Mouse (Mus musculus): ENCODE results near the gene Knop1.

Gene Knop1

DNA sequence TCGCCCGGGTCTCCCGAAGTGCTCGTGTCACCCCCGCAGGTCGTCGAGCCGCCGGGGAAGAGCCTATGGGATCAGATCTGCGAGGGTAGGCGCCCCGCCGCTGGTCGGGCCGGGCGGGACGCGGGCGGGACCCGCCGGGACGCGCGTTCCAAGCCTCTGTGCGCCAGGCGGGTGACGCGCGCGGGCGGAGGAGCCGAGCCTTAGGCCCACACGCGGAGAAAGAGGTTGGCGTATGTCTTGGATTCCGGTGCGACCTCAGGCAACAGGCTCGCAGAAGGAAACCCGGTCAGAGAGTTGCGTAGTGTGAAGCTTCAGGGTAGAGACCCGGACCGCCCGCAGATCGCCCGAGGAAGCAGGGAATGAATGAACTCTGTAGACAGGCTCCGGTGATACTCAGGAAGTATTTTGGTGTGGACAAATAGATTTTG lies at the start of gene Knop1:
TSS of gene Knop1 (minus strand) at position 378 of the 428 bp plus-strand sequence.
- no peak for DNase-seq

DNA sequence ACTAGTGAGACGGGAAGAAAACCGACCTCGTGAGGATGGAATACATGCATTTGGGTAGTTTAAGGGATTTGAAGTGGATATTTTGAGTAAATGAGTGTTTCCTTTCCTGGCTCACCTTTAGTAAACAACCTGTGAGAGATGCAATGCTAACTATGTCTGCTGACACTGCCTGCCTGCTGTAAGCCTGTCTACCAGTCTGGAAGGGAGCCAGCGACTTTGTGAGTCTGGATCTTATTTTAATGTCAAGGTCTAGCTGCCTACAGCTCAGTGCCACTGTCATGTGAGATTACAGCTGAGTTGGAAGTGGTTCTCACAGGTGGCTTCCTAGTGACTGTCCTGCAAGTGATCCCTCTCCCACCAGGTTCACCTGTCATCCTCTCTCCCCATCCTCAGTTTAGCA lies 48.5 kb upstream of the Knop1 start:
- no peak for DNase-seq

DNA sequence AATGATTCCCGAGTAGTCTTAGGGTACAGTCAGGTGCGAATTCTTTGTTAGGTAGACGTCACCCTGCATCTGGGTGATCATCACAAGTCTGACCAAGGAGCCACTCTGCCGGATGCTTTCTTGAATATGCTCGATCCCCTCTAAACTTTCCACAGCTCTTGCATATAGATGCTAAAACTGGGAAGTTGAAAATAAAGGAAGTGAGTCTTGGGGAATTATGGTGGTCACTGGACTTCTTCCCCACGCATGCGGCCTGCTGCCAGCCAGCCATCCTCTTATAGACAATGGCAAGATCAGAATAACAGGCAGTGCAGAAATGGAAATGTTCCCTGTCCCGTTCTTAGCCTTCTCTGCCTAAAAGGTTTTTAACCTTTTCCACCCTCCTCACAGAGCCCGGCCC lies 47.8 kb upstream of the Knop1 start:
- DNase-seq: no peak

DNA sequence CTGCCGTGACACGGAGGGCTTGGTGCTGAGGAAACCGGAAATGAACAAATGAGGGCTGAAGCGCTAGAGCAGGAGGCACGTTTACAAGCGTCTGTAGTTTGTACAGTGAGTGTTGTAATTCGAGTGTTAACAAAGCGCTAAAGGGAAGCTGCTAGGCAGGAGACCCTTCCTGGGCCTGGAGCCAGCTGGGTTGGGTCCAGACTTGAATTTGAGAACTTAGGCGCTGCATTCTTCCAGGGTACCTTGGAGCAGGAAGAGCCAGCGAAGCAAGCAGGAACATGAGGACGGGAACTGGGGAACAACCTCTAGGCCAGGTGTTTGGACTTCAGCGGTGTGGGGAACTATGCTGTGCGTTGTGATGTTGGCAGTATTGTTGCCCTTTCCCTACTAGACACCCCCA lies 46.9 kb upstream of the Knop1 start:
- DNase-seq: no peak

DNA sequence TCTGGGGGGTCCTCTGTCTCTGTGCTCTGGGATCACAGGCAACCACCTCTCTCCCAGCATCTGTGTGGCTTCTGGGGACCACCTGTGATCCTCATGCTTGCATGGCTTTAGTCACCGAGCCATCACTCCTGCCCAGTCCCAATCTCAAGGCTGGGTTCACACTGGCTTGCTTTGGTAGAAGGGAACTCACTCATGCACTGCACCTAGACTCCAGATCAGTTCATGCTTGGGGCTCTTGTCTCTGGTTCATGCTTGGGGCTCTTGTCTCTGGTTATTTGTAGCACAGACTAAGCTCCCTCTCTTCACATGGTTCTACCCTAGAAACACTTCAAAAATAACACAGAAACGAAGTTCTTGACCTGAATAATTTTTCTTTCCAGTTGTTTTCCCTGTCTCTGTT lies 44.0 kb upstream of the Knop1 start:
- no peak for DNase-seq

DNA sequence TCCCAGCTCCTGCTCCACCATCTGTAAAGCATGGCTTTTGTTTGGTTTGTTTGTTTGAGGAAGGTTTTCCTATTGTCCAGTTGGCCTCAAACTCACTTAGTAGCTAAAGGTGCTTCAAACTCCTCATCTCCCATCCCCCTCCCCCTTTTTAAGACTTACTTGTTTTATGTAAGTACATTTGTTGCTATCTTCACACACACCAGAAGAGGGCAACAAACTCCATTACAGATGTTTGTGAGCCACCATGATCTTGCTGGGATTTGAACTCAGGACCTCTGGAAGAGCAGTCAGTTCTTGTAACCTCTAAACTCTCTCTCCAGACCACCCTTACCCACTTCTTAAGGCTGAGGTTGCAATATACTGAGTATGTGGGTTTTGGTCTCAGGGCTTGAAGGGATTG lies 42.0 kb upstream of the Knop1 start:
- DNase-seq: no peak

DNA sequence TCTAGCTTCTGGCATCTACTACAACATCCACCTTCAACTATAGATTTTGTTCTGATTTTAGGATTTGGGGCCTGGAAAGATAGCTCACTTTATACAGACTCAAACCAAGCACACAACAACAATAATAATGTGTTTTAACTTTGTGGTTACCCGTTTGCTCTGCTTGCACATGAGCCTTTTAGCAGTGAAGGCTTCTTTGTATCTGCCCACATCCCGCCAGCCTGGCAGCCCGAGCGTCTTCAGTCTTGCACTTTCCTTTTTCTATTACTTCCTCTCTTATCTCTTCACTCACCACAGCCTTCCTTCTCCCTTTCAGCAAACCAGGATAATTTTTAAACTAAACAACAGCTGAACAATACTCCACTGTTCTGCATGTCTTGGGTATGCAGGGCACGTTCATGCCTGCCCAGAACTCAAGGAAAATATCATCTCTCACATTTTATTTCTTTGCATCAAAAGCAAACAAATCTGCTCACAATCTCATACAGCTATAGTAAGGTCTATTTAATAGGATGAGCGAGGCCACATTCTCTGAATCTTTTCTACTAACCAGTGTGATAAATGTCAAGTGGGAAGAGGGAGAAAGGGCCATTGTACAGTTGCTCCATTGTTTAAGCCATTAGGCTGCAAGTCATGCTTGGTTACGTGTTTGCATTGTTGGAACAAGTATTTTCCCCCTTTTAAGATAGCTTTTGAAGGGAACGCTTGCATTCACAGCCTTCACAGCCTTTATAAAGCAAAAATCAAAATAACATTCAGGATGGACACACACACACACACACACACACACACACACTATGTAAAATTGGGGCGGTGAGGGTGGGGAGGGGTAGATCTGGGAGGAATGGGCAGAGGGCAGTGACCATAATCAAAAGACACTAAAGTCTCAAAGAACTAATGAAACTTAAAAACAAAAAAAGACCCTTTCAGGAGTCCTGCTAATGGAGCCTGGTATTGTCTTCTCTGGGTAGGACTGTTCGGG lies 39.7 kb upstream of the Knop1 start:
- DNase-seq: no peak

DNA sequence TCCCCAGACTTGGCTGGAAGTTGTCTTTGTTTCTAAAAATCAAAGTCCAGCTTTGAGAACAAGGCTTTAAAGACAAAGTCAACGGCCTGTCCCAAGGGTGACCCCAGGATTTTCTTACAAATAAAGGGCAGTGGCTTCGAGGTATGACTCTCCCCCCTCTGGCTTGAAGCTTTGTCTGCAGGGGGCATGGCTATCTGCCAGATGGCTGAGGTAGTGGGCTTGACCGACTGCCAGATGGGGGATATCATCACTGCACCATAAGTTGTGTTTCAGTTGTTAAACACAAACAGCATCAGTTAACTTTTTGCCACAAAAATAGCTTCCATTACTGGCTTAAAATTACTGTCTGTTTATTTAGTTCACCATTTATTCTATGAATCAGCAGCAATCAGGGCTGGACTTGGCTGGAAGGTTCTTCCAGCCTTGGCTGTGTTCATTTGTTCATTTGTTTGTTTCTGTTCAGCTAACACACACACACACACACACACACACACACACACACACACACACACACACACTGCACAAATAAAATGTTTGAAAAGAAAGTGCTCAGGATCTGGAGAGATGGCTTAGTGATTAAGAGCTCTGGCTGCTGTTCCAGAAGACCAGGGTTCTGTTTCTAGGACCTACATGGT lies 33.1 kb upstream of the Knop1 start:
- no peak for DNase-seq

DNA sequence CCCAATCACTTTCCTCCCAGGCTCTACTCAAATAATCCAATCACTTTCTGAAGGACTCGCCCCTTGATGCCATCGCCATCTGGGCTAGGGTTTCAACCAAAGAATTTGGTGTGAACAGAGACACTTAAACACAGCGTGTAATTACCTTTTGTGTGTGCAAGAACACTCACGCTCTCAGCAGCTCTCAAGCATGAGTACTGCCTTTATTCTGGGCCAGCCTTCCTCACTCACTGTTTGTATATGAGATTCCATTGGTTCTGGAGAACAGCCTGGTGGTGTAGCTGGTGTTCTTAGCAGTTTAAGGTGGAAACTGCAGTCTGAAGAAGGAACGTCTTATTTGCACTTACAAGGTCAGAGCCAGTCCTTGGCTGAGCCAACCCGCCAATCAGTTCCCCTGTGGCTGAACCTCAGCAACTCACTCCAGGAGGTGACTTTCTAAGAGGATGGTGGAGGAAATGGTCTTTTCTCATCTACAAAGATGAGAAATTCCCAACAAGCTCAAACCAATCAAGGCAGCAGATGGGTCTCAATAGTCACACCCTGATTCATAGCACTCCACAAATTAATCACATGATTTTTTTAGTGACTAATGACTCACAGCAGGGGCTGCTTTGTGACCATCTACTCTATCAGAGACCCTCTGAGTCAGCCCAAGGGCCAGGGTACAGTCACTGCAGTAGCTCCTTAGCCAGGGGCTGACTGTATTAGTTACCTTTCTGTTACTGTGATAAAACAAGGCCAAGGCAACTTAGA lies 31.4 kb upstream of the Knop1 start:
- no peak for DNase-seq

DNA sequence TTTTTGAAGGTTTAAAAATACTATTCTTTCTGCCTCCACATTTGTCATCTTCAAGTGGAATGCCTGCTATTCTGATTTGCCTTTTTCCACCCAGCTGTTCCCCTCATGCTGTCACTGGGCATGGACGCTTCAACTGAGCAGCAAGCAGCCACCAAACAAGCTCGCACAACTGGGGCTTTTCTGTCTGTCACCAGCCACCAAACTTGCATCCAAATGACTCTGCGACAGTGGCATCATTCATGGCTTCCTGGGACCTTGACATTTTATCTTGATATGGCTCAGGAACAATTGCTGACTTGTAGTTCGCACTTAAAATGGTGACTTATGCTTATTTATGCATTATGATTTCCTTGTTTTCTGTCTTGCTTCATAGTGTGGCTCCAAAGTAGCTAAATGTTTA lies 28.9 kb upstream of the Knop1 start:
- DNase-seq: no peak

DNA sequence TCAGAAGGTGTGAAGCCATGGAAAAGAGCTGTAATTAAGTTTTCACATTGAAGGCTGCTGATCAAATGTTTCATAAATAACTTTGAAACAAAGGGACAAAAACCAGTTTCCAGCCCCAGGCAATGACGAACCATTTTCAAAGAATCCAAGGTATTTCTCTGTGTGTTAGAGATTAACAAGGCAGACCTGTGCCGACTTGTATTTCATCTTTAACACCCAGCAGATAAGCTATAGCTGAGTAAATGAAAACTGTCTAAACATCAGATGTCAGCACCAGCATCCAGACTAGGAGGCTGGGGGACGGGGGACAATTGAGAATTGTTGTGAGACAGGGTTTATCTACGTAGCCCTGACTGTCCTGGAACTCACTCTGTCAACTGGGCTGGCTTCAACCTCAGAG lies 27.9 kb upstream of the Knop1 start:
- DNase-seq: no peak

DNA sequence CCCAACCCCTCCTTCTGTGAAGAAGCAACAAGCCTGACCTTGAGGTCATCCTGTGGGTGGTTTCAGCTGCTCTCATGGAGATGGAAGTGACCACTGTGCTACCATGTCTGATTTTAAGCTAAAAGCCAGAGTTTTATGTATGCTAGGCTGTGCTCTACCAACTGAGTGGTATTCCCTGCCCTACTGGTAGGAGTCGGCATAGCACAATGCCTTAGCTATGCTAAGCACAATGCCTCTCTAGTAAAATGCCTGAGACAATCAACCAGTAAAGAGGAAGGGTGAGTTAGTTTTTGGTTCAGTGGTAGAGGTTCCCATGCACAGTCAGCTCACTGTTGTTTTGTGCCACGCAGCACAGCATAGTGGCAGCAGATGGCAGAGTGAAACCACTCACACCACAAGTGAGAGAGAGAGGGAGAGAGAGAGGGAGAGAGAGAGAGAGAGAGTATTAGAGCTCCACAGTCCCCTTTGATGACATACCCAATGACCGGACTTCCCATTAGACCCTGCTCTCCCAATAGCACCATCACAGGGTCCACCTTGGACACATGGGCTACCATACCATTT lies 23.5 kb upstream of the Knop1 start:
- no peak for DNase-seq

DNA sequence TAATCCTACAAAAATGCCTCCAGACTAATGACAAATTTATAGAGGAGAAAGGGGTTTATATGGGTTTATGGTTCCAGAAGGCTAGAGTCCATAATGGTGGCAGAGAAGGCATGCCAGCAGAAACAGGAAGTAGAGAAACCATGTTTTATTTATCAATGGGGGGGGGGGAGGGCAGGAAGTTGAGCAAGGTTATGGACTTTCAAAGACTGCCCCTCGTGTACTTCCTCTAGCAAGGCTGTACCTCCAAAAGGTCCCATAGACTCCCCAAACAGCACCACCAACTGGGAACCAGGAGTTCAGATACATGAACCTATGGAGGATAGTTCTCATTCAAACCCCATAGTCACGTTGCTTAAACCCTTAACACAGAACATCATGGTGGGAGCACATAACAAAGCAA lies 9.3 kb upstream of the Knop1 start:
- no peak for DNase-seq

DNA sequence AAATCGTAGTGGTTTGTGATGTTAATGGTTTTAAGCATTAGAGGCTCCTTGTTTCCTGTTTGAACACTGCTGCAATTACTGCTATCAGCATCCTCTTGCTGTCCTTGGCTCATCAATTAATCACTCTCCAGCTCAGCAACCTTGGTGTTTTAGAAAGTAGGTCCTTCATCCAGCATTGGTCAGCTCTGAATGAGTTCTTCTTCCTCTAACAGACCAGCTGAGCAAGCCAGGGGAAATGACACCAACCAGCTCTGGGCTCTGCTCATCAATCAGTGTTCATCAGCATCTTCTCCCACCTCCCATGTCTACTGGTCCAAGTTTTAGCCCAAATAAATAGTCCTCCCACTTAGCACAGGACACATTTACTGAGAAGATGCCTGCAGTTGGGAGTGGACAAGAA lies 2.6 kb upstream of the Knop1 start:
- no peak for DNase-seq

DNA sequence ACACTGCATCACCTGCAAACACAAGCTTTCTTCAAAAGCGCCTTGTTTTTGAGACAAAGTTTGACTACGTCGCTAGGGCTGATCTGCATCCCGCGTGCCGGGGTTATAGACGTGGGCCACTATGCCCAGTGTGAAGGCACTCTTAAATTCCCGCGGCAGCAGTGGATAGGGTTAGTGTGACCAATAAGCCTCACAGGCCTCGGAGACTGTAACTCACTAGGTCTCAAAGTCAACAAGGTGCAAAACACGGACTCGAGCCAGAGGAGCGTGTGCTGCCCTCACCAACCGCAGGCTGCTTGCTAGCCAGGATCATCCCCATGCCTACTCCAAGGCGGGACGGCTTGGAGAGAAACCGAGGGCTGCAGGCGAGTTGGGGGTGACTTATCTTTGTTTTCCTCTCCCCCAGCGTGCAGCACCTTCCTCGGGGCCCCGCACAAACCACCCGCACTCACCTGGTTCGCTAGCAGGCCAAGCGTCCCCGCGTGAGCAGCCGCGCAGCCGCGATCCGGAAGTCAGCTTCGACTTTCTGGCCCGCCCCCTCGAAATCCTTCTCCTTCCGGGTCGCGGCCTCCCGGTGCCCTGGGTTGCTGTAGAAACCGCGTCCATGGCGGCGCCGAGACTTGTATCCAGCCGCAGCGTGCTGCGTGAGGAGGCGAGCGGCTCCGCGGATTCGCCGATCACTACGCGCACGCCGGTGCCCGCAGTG lies 730 bp downstream of the Knop1 start, which contains the start of gene Iqck:
TSS of gene Iqck (plus strand) at position 582 of the 706 bp plus-strand sequence.
- DNase-seq: peak; percentile 85

DNA sequence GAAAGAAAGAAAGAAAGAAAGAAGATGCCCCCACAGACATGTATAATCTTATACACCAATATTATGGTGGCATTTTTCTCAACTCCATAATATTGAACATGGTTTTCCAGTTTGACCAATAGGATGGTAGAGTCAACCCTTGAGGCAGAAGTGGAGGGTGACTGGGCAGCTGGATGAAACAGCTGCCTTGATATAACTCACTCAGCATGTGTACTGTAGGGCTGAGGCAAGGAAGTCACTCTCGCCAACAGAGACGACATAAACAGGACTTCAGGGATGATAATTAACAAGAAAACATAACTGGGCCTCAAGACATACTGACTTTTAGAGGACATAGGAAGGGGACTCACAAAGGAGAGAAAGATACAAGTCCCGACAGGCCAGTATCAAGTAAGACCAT lies 1.4 kb downstream of the Knop1 start:
- no peak for DNase-seq

DNA sequence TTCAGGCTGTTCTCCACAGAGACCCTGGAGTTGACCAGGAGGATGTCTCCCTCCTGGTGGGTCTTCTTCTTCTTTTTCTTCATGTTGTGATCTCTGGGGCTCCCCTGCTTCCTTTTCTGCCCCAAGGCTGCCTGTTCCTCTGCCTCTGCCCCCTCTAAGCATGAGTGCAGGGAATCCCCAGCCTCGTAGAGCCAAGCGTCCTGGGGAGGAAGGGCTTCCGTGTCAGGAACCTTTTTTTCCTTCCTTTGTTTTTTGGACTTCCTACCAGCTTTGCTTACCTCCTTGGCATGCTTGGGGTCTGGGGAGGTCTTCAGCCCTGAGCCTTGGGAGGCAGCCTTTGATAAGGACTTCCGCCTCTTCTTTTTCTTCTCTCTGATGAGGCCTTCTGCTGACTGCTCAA lies 3.4 kb downstream of the Knop1 start:
- DNase-seq: no peak

DNA sequence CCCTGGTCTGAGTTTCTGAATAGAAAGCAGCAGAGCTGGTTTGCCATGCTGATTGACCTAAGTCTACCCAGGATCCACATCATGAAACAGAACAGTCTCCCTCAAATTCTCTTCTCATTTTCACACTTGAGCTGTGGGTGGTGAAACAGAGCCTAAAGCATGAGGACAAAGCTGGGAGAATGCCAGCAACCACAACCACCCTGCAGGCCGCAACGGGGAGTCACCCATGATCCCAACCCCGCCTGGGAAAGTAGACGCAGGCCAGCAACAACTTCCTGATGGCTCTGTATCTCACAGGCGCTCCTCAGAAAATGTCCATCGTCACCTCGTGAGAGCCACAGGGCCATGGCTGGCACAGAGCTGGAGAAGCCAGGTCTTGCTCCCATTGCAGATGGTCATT lies 4.5 kb downstream of the Knop1 start:
- no peak for DNase-seq

DNA sequence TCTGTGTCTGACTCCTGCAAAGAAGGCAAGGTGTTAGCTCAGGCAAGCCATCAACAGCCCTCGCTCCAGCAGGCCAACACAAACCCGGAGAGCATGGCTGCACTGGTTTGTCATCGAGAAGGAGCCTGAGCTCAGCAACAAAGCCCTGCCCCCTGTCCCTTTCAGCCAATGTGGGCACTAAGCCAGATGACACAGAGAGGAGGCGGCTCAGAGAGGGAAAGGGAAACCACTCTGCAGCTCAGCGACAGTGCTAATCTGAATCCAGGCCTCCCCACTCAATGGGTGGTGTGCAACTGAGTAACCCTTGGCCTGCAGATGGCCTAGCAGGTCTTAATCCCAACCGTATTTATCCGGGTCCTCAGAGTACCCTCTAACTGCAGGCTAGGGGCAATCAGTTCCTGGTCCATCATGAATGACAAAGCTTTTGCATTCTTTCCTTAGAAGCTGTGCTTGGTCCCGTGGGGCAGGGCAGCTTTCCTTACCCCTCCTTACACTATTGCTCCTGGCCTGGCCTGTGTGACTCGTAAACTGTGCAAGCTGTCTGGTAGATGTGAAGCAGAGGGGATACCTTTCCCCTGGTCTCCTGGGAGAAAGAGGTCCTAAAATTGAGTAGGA lies 5.3 kb downstream of the Knop1 start:
- no peak for DNase-seq

DNA sequence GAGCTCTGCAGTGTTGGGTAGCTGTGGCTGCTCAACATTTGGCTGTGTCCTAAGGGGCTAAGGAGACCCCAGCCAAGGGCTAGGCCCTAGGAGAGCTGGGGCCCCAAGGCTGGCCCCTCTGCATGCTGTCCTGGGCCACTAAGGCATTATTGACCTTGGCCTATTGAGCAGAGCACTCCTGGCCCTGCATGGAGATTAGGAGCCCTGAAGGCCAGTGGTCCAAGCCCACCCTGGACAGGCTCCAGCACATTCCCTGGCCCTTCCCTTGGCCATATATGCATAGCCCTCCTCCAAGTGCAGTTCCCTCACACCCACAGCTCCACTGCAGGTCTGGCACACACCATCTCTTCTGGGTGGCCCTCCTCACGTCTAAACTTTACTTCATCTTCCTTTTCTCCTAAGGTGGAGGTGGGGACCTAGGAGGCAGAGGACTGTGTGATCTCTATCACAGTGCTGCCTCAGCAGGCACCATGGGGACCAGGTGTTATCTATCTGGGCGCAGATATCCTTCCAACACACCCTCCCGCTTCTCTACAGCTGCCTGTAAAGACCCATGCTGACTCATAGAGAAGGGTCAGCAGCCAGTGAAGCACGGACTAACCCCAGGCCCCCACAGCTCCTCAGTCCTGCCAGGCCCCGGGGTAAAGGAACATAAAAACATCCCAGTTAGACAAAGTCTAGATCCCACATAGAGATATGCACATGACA lies 6.4 kb downstream of the Knop1 start:
- no peak for DNase-seq

DNA sequence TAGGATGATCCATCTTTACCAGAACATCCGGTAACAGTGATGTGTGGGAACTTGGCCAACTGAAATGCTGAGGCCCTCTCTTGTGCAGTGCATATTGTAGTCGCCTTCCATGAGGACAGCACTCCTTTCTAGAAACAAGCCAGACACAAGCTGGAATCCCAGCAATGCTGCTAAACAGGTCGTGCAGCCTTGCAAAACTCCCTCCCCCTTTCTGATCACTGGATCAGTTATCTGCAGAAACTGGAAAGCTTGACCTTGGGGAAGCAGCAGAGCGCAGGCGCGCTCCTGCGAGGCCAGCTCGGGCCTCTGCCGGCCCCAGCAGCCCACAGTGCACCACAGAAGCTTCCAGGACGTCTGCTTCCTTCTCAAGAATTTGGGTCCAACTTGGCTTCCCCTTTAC lies 7.3 kb downstream of the Knop1 start:
- DNase-seq: no peak
